Mouse (Mus musculus): ENCODE data around the gene Prkg1.

GRCm38 (mm10) chr19:30833045-30833651, 931.7 kb downstream of the Prkg1 start:
- TF ChIP-seq TAL1 (IDR thresholded peaks at IDR 0.05; ENCODE audit: low read length) (no peak), USF1 (IDR thresholded peaks at IDR 0.05; ENCODE audit: low read depth, low read length) (no peak), ELF1 (IDR thresholded peaks at IDR 0.05; ENCODE audit: low read depth, low read length) (no peak), POLR2A (IDR thresholded peaks at IDR 0.05; ENCODE audit: control insufficient read depth in 1 of 2, insufficient read depth in 1 of 2, low read depth in 1 of 2, low read length in 2 of 2, poor library complexity in 1 of 2) (no peak)

All from MEL (cell line).